Mouse (Mus musculus) cerebellum, adult (tissue): ENCODE measurements around the gene Nrap.

Experiments used
- ATAC-seq: cut with Nextera tagmentation; 2 replicates; pipeline ENCODE4 v1.9.2; 2017; ENCODE audit warnings: mild to moderate bottlenecking, moderate library complexity, mixed read lengths; ENCODE audit not compliant: insufficient number of reproducible peaks, low FRiP score, low TSS enrichment

Nrap gene

DNA sequence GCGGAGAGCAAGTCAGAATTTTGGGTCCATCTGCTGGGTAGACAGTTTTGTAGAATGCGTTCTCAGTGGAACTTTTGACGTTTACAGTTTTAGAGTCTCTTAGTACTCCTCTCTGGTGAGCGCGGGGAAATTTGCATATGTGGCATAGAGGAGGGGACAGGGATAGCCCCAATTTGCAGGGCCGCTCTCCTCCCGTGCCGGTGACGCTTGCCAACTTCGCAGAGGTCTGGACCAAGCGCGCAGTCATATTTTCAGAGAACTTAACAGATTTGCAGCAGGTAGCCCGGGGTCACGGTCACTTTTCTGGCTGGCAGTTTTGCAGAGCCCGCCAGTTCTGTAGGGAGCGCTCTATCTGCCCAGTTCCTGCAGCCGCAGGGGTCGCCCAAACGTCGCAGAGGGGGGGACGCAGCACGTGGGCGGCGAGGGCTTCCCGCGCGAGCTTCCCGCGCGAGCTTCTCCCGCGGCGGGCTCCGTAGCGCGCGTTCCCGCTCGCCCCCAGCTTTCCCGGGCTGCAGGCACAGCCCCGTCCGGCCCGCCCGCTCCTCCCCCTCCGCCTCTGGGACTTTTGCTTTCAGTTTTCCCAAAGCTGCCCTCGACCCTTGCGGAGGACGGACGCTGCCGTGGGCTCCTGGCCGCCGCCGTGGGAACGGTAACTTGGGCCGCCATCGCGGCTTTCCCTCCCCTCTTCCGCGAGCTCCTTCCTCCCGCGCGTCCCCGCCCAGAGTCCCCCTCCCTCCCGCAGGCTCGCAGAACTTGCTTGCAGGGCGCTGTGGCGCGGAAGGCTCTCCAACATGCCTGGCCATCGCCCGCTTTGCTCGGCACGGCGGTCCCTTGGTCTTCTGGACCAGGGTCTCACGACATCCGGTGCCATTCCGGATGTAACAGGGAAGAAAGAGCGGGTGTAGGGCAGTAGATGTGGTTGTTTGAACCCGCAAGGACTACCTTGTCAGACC is 7.1 kb upstream of the Nrap start, which contains the start of gene Casp7:
TSS of gene Casp7 (plus strand) at position 461 of the 953 bp plus-strand sequence.
- no peak for ATAC-seq

- no peak for ATAC-seq
Observed at GRCm38 (mm10) chr19:56396227-56396626, 6.4 kb upstream of the Nrap start.

GRCm38 (mm10) chr19:56395183-56395935 is 5.5 kb upstream of the Nrap start:
- no peak for ATAC-seq

DNA sequence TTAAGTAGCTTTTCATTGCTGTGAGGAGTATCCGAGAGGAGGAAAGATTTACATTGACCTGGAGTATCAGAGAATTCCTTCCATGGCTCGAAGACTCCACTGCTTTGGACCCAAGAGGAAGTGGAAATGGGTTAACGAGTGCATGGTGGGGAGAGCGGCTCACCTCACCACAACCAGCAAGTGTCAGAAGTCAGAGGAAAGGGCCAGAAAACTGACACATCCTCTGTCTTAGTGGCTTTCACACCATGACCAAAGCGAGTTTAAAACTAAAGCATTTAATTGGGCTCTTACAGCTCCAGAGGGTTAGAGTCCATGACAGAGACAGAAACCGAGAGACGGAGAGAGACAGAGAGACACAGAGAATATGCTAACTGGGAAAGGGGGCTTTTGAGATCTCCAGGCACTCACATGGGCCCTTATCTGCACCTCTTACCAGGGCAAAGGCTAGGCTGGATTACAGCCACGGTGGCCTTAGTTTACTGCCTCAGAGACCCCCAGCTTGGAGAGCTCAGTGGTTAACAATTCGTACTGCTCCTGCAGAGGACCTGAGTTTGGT is 3.6 kb upstream of the Nrap start:
- ATAC-seq, result no peak

GRCm38 (mm10) chr19:56391307-56392046 is 1.6 kb upstream of the Nrap start:
- ATAC-seq, result no peak

DNA sequence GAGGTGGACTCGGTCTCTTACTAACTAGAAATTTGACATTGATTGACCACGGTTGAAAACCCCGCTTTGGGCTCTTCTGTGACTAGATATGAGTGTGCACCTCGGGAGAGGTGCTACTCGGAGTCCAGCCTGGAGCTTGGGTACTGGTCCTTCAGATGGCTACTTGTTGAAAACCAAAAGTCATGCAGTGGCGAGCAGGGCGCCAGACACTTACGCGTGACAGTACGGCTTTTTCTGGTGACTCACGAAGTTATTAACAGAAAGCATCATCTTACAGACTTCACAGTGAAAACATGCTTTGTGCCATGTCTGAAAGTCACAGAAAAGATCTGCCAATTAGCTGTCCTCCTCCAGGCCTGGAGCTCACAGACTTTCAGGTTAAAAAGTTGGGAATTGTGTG is 661 bp downstream of the Nrap start:
- ATAC-seq, result no peak

GRCm38 (mm10) chr19:56387726-56388302 is 2.0 kb downstream of the Nrap start:
- ATAC-seq, result no peak

- ATAC-seq, result no peak
Observed at GRCm38 (mm10) chr19:56386095-56386494, 3.7 kb downstream of the Nrap start.

DNA sequence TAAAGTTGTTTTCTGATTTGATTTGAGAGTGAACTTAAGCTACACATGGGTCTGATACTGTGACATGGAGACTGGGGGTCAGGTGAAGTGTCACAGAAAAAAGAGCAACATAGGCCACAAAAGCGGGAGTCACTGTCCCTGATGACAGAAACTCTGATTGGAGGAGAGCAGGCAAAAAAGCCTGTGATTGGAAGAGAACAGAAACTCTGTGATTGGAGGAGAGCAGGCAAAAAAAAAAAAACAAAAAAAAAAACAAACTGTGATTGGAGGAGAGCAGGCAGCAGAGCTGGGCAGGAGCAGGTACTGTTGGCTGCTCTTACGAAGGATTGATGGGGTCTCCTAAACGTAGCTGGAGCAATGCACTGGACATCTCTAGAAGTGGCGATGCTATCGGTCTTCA is 4.3 kb downstream of the Nrap start:
- ATAC-seq, result no peak

DNA sequence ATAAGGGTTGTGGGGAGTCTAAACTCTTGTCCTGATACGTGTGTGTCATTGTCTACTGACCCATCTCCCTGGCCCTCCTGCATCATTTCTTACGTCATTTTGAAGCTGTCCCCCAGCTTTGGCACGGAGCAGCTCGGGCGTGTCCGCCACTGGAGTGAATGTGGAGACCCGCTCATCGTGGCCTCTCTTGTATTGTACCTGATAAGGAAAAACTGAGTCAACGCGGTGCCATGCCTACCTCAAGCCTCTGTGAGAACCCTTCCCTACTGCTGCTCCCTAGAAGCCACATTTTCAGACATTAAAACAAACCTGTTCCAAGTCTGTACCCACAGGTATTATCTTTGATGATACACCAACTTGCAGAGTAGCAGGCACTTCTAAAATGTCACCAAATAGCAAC is 8.4 kb downstream of the Nrap start:
- ATAC-seq, result no peak

- ATAC-seq, result no peak
Observed at GRCm38 (mm10) chr19:56380341-56380740, 9.5 kb downstream of the Nrap start.

DNA sequence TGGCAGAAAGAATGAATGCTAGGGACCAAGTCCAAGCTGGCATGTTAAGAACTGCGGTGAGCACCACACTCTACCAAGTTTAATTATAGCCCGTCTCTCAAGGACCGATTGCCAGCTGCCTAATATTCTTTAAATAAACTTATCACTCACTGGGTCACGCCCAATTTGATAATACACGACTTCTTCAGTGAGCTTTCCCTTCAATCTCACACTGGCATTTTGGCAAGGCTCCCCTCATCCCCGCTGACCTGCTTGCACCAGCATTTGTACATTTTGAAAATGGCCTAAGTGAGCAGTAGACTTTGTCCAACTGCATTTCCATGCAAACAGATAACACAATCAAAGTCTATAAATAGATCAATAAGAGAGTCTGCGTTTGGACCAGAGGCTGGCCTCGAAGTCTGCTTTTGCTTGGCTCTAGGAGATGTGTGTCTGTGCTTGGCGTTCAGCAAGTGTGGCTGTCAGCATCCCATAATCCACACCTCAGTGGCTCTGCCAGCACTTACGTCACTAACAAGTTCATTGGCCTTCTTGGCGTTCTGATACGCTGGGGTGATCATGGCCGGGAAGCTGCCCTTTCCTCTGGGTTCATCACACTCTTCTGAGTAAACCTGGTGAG is 11.2 kb downstream of the Nrap start:
- ATAC-seq, result no peak

DNA sequence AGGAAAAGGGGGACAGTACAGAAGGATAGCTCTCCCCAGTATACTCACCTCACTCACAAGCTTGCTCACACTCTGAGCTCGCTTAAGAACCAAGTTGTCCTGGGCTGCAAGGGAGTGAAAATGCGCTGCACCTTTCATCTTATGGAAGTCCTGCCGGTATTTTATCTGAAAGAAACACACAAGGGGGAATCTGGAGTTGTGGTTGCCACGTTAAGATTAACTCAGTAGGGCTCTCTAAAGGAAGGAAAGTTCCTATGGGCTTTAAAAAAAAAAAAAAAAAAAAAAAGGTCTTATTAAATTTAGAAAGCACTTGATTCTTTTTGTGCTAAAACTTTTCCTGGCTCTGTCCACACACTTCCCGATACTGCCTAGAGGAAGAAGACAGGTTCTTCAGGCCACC is 11.8 kb downstream of the Nrap start:
- ATAC-seq, result no peak

GRCm38 (mm10) chr19:56374011-56374410 is 15.8 kb downstream of the Nrap start:
- ATAC-seq, result no peak

DNA sequence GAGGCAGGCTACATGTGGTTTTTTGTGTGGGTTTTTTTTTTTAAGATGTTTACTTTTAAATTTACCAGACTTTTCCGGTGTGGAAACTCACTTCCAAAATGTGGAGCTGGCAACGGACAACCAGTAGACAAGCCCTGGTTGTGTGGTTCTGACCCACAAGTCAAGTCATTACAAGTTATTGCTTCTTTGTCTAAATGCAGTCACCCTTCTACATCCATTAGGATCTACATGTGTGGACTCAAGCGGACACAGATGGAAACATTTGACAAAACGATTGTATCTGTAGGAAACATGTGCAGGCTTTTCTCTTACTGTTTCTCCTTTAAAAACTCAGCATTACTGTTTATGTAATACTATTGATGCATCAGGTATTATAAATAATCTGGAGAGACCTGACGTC is 16.6 kb downstream of the Nrap start:
- ATAC-seq, result no peak

- ATAC-seq, result no peak
Observed at GRCm38 (mm10) chr19:56372226-56372625, 17.6 kb downstream of the Nrap start.

DNA sequence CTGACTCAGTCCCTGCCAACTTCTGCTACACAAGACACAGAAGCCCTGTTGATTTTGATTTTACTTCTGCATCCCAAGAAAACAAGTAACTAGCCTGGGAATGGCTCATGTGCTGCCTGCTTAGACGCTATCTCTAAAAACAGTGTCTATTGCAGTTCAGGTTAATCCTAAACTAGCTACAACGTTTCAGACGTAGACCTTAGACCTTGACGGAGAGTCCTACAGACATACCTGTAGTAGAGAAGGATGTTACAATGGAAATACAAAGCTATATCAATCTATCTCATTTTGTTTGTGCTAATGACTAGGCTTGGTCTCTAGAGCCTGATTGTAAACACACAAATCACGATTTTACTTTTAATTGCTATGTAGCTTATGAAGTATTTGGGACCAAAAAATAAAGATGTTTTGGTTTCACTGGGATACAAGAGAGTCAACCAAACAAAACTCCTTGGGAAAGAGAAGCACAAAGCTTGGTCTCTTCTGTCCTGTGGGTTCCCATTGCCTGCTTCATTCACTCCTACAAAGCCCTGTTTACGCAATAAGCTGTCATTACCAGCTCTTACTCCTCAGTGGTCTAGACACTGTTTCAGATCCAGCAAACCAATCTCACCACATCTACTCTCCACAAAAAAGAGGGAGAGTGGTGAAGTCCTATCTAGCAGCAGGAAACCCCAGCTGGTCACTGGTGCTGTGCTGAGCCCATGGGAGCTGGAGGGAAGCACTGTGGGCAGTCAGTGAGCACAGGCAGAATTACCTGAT is 19.3 kb downstream of the Nrap start:
- no peak for ATAC-seq

DNA sequence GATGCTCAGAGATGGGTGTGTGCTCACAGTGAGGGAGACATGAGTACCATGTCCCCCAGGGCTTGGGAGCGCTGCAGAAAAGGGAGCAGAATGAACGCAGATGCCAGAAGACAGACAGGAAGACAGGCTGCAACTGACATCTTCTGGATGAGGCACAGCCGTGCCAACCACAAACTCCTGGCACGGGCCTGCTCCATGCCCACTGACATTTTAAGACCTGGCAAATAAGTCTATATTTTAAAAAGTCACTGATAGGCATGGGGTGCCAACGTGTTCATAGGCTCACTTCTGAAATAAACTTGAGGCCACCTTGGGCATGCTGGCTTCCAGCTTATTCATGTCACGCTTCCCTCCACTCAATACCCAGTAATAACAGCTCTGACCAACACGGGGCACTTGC is 20.9 kb downstream of the Nrap start:
- ATAC-seq, result no peak

GRCm38 (mm10) chr19:56367778-56368177 is 22.1 kb downstream of the Nrap start:
- no peak for ATAC-seq
